Mouse (Mus musculus): ENCODE measurements around the gene Aldh16a1. TPM values are rescaled to one million over a fixed set of nuclear protein-coding genes. Genes with fewer than 3 reads are reported as not detected.

Aldh16a1 gene
- total RNA-seq (2014; rRNA removed), result 30.5 and 30.9 TPM in 2 replicates
- 19.0 and 20.6 TPM in 2 replicates for polyA plus RNA-seq (2015; fragmentation: Nextera tagmentation; extraction: Ambion mirVana)

DNA sequence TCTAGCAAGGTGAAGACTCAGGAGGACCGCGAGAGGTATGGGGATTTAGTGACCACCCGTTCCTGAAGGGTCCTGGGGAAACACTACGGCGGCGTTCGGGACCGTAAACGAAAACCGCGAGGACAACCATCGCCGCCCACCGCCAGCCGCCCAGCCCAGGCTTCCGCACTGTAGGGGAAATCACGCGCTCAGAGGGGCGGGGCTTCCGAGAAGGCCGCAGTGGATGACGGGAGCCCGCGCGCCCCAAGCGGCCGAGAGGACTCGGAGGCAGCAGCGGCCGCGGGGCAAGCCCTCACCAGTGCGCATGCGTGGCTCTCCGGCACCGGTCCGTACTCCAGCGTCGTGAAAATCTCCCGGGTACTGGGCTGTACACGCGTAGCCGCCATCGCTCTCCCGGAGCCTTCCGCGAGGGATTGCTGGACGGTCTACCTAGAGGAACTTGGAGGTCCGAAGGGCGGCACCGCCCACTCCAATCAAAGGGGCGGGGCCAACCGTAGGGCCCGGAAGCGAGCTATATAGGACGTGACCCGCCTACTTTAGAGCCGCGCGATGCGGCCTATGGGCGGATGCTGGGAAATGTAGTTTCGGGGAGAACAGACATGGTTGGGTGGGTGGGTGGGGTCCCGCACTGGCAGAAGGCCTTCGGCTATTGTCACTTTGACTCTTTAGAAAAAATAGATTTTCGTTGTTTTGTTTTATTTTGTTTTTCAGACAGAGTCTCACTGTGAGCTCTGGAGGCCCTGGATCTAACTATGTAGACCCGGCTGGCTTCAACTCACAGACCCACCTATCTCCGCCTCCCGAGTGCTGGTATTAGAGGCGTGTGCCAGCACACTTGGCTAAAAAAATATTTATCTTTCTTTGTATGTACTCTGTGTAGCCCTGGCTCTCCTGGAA is at the start of gene Aldh16a1, which contains the start of gene Pih1d1:
TSS of gene Aldh16a1 (minus strand) at position 489 of the 897 bp plus-strand sequence.
TSS of gene Pih1d1 (plus strand) at position 208 of the 897 bp plus-strand sequence.
- H3K27me3 ChIP-seq (ENCODE audit: insufficient read depth, low read length), result no peaks in the 10 kb centered on the region
- H3K9ac ChIP-seq (replicated peaks; ENCODE audit: low read length), result peak within 1 kb of the TSS; percentile 64
- H3K9me3 ChIP-seq (ENCODE audit: low read length), result no peaks in the 10 kb centered on the region
- H3K4me3 ChIP-seq (ENCODE audit: low read length), result peak within 1 kb of the TSS; percentile 52
- peak; percentile 62 for TF ChIP-seq CTCF (IDR thresholded peaks at IDR 0.05; ENCODE audit: low read depth)
- WGBS, result 4% methylated on average over 66 of the region's 69 CpGs
- H3K4me1 ChIP-seq (ENCODE audit: insufficient read depth, low read length), result peaks cover 7% of the 10 kb centered on the region; the same call in 1 of the 2 replicates
- peak within 1 kb of the TSS; percentile 88 for H3K27ac ChIP-seq
- DNase-seq (ENCODE audit: low spot score) (peak; percentile 99), ATAC-seq (peak; percentile 97)
- peak within 1 kb of the TSS; percentile 89 for H3K4me2 ChIP-seq (ENCODE audit: low read depth, low read length)
- H3K36me3 ChIP-seq (ENCODE audit: insufficient read depth, low read length), result no peaks in the 10 kb centered on the region

DNA sequence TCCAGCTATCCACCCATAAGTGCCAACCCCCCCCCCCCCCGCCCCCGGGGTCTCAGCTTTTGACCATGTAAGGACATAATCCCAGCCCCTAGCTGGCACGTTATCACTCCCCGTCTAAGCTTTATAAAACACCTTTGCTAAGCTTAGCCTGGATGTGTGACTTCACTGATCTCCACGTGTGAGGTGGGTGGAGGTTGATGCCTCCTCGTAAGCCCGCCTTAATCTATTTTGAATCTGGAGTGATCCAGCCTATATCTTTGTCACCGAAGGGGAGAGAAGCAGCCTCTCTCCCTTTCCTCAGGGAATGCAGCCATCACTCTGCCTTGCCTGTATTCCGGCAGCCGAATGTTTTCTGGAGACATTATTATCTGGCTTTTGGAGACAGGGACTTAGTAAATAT is 48.3 kb upstream of the Aldh16a1 start:
- Histone ChIP-seq H3K4me1 (ENCODE audit: insufficient read depth, low read length) (no peaks in the 10 kb centered on the region), H3K4me3 (ENCODE audit: low read length) (no peak overlapping the region), H3K27me3 (ENCODE audit: insufficient read depth, low read length) (no peaks in the 10 kb centered on the region), H3K36me3 (ENCODE audit: insufficient read depth, low read length) (no peaks in the 10 kb centered on the region), H3K27ac (no peak overlapping the region), H3K9ac (replicated peaks; ENCODE audit: low read length) (no peak overlapping the region), H3K4me2 (ENCODE audit: low read depth, low read length) (no peak overlapping the region), H3K9me3 (ENCODE audit: low read length) (no peaks in the 10 kb centered on the region)
- TF ChIP-seq CTCF (IDR thresholded peaks at IDR 0.05; ENCODE audit: low read depth), result no peak
- 73% methylated on average over 10 of the region's 10 CpGs for WGBS
- DNase-seq (ENCODE audit: low spot score) (no peak), ATAC-seq (no peak)

DNA sequence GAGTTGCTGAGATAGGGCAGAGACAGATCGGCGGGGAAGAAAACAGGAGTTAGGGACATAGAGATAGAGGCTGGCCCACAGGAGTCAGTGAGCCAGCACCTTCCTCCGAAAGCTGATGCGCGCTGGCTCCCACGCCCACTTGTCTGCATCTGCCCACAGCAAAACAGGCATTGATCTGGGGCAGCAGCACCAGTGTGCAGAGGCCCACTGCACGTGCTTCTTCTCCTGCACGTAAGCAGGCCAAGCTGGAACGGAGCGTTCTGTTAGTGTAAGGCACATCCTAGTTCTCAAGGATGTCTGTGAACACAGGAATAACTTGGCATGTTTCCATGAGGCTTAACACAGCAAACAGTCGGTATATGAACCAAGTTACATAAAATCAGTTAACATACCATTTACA is 44.6 kb upstream of the Aldh16a1 start:
- no peak for ATAC-seq
- Histone ChIP-seq H3K9me3 (ENCODE audit: low read length) (no peaks in the 10 kb centered on the region), H3K27ac (no peak overlapping the region), H3K9ac (replicated peaks; ENCODE audit: low read length) (no peak overlapping the region), H3K4me1 (ENCODE audit: insufficient read depth, low read length) (no peaks in the 10 kb centered on the region), H3K27me3 (ENCODE audit: insufficient read depth, low read length) (no peaks in the 10 kb centered on the region), H3K4me3 (ENCODE audit: low read length) (no peak overlapping the region), H3K4me2 (ENCODE audit: low read depth, low read length) (no peak overlapping the region), H3K36me3 (ENCODE audit: insufficient read depth, low read length) (no peaks in the 10 kb centered on the region)
- no peak for TF ChIP-seq CTCF (IDR thresholded peaks at IDR 0.05; ENCODE audit: low read depth)
- 82% methylated on average over 11 of the region's 11 CpGs for WGBS
- no peak for DNase-seq (ENCODE audit: low spot score)

DNA sequence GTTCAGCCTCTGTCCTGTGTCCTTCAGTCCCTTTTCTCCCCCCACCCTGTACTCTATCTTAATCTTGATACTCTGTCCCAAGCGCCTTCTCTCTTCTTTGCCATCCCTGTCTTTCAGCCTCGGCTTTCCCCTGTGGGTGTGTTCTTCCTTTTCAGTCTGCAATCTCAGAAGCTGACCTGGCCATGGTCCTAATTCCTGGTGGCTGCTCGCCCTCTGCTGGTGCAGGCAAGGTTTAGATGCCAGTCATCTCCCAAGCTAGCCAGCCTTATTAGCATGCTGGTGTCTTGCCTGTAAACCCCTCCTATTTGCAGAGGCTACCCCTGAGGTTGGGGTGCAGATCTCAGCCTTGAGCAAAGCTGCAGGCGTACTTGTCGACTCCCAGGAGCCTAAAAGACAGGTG is 44.1 kb upstream of the Aldh16a1 start:
- no peaks in the 10 kb centered on the region for H3K36me3 ChIP-seq (ENCODE audit: insufficient read depth, low read length)
- no peaks in the 10 kb centered on the region for H3K4me1 ChIP-seq (ENCODE audit: insufficient read depth, low read length)
- H3K4me3 ChIP-seq (ENCODE audit: low read length), result no peak overlapping the region
- H3K4me2 ChIP-seq (ENCODE audit: low read depth, low read length), result no peak overlapping the region
- H3K27me3 ChIP-seq (ENCODE audit: insufficient read depth, low read length), result no peaks in the 10 kb centered on the region
- DNase-seq (ENCODE audit: low spot score) (peak; percentile 91), ATAC-seq (peak; percentile 60; the same call in 1 of the 2 replicates)
- H3K9ac ChIP-seq (replicated peaks; ENCODE audit: low read length), result no peak overlapping the region
- WGBS, result 11% methylated on average over 5 of the region's 5 CpGs
- H3K27ac ChIP-seq, result no peak overlapping the region
- H3K9me3 ChIP-seq (ENCODE audit: low read length), result no peaks in the 10 kb centered on the region
- TF ChIP-seq CTCF (IDR thresholded peaks at IDR 0.05; ENCODE audit: low read depth), result peak; percentile 95

DNA sequence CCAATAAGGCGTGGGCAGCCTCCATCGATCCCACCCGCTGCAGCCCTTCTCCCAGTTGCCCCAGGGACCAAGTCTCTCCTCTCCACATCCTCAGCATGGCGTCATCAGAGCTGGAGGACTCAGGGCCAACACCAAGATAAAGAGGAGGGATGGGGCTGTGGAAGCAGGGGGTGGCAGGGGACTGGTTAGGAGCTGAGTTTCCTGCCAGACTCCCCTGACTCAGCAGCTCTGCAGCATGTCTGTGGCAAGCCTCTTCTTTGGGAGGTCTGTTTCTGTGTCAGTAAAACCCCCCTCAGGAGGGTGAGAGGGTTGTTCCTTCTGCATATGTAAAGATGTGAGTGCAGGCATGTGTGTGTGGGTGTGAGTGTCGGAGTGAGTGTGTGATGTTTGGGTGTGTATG is 42.6 kb upstream of the Aldh16a1 start:
- DNase-seq (ENCODE audit: low spot score) (no peak), ATAC-seq (no peak)
- H3K9me3 ChIP-seq (ENCODE audit: low read length), result no peaks in the 10 kb centered on the region
- no peak for TF ChIP-seq CTCF (IDR thresholded peaks at IDR 0.05; ENCODE audit: low read depth)
- H3K27ac ChIP-seq, result no peak overlapping the region
- H3K36me3 ChIP-seq (ENCODE audit: insufficient read depth, low read length), result no peaks in the 10 kb centered on the region
- no peak overlapping the region for H3K4me2 ChIP-seq (ENCODE audit: low read depth, low read length)
- H3K4me1 ChIP-seq (ENCODE audit: insufficient read depth, low read length), result no peaks in the 10 kb centered on the region
- H3K9ac ChIP-seq (replicated peaks; ENCODE audit: low read length), result no peak overlapping the region
- H3K27me3 ChIP-seq (ENCODE audit: insufficient read depth, low read length), result no peaks in the 10 kb centered on the region
- 77% methylated on average over 5 of the region's 5 CpGs for WGBS
- no peak overlapping the region for H3K4me3 ChIP-seq (ENCODE audit: low read length)

DNA sequence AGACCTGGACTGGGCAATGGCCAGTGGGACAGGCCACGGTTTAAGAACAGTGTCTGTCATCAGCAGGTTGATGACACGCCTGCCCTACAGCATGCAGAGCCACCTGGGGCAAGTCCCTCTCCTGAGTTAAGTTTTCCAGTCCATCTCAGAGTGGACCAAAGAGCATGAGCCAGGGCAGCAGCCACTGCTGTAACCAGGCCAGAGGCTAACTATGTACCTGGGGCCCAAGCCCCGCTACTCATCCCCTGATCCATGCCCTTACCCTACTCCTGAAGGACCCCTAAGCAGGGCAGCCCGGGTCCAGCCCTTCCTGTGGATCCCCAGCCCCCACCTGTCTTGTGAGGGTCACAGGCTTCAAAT is 41.8 kb upstream of the Aldh16a1 start:
- Histone ChIP-seq H3K4me1 (ENCODE audit: insufficient read depth, low read length) (no peaks in the 10 kb centered on the region), H3K27me3 (ENCODE audit: insufficient read depth, low read length) (no peaks in the 10 kb centered on the region), H3K4me3 (ENCODE audit: low read length) (no peak overlapping the region), H3K27ac (no peak overlapping the region), H3K36me3 (ENCODE audit: insufficient read depth, low read length) (no peaks in the 10 kb centered on the region), H3K9ac (replicated peaks; ENCODE audit: low read length) (no peak overlapping the region), H3K9me3 (ENCODE audit: low read length) (no peaks in the 10 kb centered on the region), H3K4me2 (ENCODE audit: low read depth, low read length) (no peak overlapping the region)
- no peak for TF ChIP-seq CTCF (IDR thresholded peaks at IDR 0.05; ENCODE audit: low read depth)
- 83% methylated on average over 4 of the region's 4 CpGs for WGBS
- ATAC-seq (no peak), DNase-seq (ENCODE audit: low spot score) (no peak)

Measured in hindbrain, postnatal 0 days (tissue).